Mouse (Mus musculus) lung, embryonic 14.5 days (tissue): Measurements from ENCODE around the gene 1700020A23Rik. TPM values are rescaled to one million over a fixed set of nuclear protein-coding genes. Genes with fewer than 3 reads are reported as not detected.

Experiments
- ATAC-seq: fragments of 200-750 bp; cut with Nextera tagmentation; 2 replicates; pipeline ENCODE4 v1.8.0; 2017; ENCODE audit warnings: mild to moderate bottlenecking, moderate TSS enrichment, moderate library complexity; ENCODE audit not compliant: insufficient read depth
- DNase-seq: peaks from one replicate; pipeline ENCODE4 v3.0.0-alpha.2; 2015
- H3K27ac ChIP-seq: fragments of 300-500 bp; sonication (generic); 2 replicates; pipeline ENCODE4 v1.5.1; 2014; ENCODE audit warnings: low read depth, mild to moderate bottlenecking, moderate library complexity
- H3K27me3 ChIP-seq: fragments of 300-500 bp; sonication (generic); 2 replicates; pipeline ENCODE4 v1.6.1; 2014; ENCODE audit warnings: low read length, control low read depth; ENCODE audit not compliant: insufficient read depth
- H3K36me3 ChIP-seq: fragments of 300-500 bp; sonication (generic); 2 replicates; pipeline ENCODE4 v1.6.1; 2014; ENCODE audit warnings: control low read depth; ENCODE audit not compliant: insufficient read depth
- H3K4me1 ChIP-seq: fragments of 300-500 bp; sonication (generic); 2 replicates; pipeline ENCODE4 v1.6.1; 2014; ENCODE audit warnings: antibody characterized with exemption, control low read depth; ENCODE audit not compliant: insufficient read depth
- H3K4me2 ChIP-seq: fragments of 300-500 bp; sonication (generic); 2 replicates; pipeline ENCODE4 v1.6.1; 2014; ENCODE audit warnings: mild to moderate bottlenecking
- H3K4me3 ChIP-seq: fragments of 300-500 bp; sonication (generic); 2 replicates; pipeline ENCODE4 v1.5.1; 2014; ENCODE audit warnings: low read depth, low read length
- H3K9ac ChIP-seq: fragments of 300-500 bp; sonication (generic); 2 replicates; pipeline ENCODE4 v1.6.1; 2014
- H3K9me3 ChIP-seq: fragments of 300-500 bp; sonication (generic); 2 replicates; pipeline ENCODE4 v1.6.1; 2016; ENCODE audit warnings: low read depth, low read length, control low read depth
- CTCF ChIP-seq: IDR thresholded peaks from 2 replicates; pipeline ENCODE4 v1.5.1; 2016; ENCODE audit warnings: antibody characterized with exemption, low read depth
- WGBS: fragments of 180-500 bp; shearing (Covaris S2); extraction: QIAGEN DNeasy Blood & Tissue Kit; methylation state at CpG from one replicate; pipeline ENCODE4 v1.1.7; 2014; 5-methylcytosine and 5-hydroxymethylcytosine counted together
- polyA plus RNA-seq: library from polyadenylated mRNA; unstranded; fragments of >200 nt; fragmentation: Nextera tagmentation; extraction: Ambion mirVana; gene quantifications from 2 replicates; pipeline ENCODE4 v1.2.1, GENCODE M21; 2014

Gene 1700020A23Rik
- polyA plus RNA-seq, 1 experiment from 2014 or later = not detected

DNA sequence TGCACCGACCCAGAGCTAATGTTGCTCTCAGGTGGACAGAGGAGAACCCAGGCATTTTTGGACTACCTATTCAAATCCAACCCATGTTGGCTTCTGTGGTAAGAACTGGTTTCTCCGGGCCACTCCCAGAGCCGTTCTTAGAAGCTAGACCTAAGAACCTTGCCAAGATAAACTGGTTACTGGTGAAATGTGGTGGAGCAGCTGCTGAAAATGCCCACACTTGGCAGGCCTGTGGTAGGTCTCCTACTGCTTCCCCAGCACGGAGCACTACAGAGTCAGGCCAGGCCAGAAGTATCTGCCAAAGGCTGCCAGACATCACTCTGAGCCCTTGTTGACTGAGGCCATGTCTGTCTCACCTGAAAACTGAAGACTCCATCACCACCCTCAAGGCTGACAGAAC, 30.1 kb upstream of the 1700020A23Rik start:
- Histone ChIP-seq H3K4me1 (no peaks in the 10 kb centered on the region), H3K27ac (no peak overlapping the region), H3K4me2 (no peak overlapping the region), H3K27me3 (no peaks in the 10 kb centered on the region), H3K4me3 (no peak overlapping the region), H3K9ac (no peak overlapping the region), H3K9me3 (no peaks in the 10 kb centered on the region), H3K36me3 (no peaks in the 10 kb centered on the region)
- ATAC-seq = no peak
- no peak for DNase-seq
- no peak for TF ChIP-seq CTCF
- WGBS = 66% methylated on average over 4 of the region's 4 CpGs

DNA sequence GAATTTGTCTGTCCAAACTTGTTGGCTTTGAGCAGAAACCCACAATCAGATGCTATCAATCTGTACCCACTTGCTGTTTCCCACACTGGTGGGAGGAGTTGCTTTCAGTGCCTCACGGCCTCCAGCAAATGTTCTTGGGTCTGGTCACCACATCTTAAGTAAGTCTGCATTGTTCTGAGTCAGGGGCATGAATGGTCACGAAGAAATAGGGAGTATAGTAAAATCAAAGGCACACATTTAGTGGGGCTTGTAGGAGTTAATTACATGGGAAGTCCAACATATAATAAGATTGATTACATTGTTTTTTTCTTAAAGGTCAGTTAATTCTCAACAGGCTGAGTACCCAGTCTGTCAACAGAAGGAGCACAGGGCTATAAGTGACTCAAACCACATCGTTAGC, 21.9 kb upstream of the 1700020A23Rik start:
- ATAC-seq (no peak), DNase-seq (no peak)
- no peak for TF ChIP-seq CTCF
- no peak overlapping the region for H3K9ac ChIP-seq
- 54% methylated on average over 3 of the region's 3 CpGs for WGBS
- no peaks in the 10 kb centered on the region for H3K4me1 ChIP-seq
- H3K36me3 ChIP-seq = no peaks in the 10 kb centered on the region
- H3K9me3 ChIP-seq = no peaks in the 10 kb centered on the region
- no peak overlapping the region for H3K27ac ChIP-seq
- H3K27me3 ChIP-seq = no peaks in the 10 kb centered on the region
- no peak overlapping the region for H3K4me2 ChIP-seq
- H3K4me3 ChIP-seq = no peak overlapping the region

DNA sequence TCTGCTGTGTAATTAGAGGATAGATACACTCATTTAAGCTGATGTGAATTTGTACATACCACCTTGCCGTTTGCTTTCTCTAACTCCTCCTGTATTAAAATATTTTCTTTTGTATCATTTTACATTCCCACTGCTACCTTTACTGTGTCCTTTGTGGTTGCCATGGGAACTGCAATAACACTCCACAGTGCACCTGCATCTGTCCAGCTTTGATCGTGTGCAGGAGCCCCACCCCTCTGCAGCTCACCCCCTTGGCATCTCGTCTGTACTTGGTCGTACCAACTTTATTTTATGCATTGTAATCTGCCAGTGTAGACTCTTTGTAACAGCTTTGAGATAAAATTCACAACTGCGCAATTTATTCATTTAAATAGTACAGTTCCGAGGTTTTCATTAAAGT, 21.2 kb upstream of the 1700020A23Rik start:
- ATAC-seq (no peak; the same call in 1 of the 2 replicates), DNase-seq (peak; percentile 21)
- Histone ChIP-seq H3K27me3 (no peaks in the 10 kb centered on the region), H3K4me1 (no peaks in the 10 kb centered on the region), H3K4me2 (no peak overlapping the region), H3K9me3 (no peaks in the 10 kb centered on the region), H3K27ac (no peak overlapping the region), H3K4me3 (no peak overlapping the region), H3K9ac (no peak overlapping the region), H3K36me3 (no peaks in the 10 kb centered on the region)
- WGBS = 70% methylated on average over 6 of the region's 6 CpGs
- TF ChIP-seq CTCF = no peak

DNA sequence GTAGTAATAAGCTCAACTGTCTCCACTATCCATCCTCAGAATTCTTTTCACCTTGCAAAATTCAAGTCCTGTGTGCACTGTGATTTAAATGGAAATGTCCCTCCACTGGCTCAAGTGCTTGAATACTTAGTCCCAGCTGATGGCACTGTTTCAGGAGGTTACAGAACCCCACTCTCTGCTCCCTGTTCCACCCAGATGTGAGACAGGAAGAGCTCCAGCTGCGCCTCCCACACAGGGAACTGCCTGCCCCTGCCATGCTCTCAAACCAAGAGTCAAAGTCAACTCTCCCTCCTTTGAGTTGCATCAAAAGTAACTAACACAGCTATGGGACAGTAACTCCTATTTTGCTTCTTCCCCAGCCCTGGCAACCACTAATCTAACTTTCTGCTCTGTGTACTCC, 18.8 kb upstream of the 1700020A23Rik start:
- no peak overlapping the region for H3K27ac ChIP-seq
- DNase-seq = no peak
- H3K9me3 ChIP-seq = no peaks in the 10 kb centered on the region
- peaks cover 9% of the 10 kb centered on the region; the same call in 1 of the 2 replicates for H3K36me3 ChIP-seq
- no peak overlapping the region for H3K4me2 ChIP-seq
- no peaks in the 10 kb centered on the region for H3K27me3 ChIP-seq
- ATAC-seq = no peak
- no peaks in the 10 kb centered on the region for H3K4me1 ChIP-seq
- TF ChIP-seq CTCF = no peak
- H3K9ac ChIP-seq = no peak overlapping the region
- no peak overlapping the region for H3K4me3 ChIP-seq
- 44% methylated on average over 1 of the region's 1 CpGs for WGBS

DNA sequence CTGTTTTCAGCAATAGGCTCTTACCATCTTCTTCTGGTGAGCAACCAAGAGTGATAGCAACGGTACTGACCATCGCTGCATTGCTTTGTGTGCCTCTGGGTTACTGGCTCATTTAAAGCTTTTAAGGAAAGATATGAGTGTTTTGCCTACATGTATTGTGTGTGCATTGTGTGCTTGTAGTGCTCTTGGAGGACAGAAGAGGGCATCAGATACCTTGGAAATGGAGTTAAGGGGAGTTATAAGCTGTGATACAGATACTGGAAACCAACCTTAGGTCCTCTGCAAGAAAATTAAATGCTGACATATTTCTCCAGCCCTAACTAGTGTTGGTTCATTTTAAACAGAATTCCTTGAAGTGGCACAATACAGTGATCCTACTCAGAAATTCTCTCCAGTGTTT, 16.3 kb upstream of the 1700020A23Rik start:
- H3K4me2 ChIP-seq = no peak overlapping the region
- WGBS = 74% methylated on average over 2 of the region's 2 CpGs
- peaks cover 21% of the 10 kb centered on the region; the same call in 1 of the 2 replicates for H3K36me3 ChIP-seq
- peak; percentile 57 for TF ChIP-seq CTCF
- no peaks in the 10 kb centered on the region for H3K27me3 ChIP-seq
- H3K9ac ChIP-seq = no peak overlapping the region
- no peaks in the 10 kb centered on the region for H3K9me3 ChIP-seq
- H3K27ac ChIP-seq = no peak overlapping the region
- no peaks in the 10 kb centered on the region for H3K4me1 ChIP-seq
- ATAC-seq = no peak
- DNase-seq = peak; percentile 32
- H3K4me3 ChIP-seq = no peak overlapping the region

DNA sequence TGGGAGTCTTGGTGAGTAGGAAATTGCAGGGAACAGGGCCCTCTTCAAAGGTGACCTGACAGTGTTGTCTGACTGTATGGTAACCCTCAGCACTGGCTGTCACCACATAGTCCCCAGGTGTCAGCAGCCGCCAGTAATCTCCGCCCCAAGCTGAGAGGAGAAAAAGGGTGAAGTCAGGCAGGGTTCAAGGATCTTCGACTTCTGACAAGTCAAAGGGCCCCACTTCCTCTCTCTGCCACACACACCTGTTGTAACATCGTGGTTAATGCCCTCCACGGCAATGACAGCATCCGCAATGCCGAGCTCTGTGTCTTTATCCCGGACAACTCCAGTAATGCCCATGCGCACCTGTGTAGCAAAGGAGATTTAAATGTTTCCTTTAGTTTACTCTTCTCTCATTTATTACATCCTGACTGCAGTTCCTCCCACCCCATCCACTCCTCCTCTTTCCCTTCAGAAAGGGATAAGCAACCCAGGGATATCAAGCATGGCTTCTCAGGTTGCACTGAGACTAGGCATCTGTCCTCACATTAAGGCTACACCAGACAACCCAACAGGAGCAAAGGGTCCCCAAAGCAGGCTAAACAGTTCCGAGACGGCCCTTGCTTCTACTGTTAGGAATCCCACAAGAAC, 13.9 kb upstream of the 1700020A23Rik start:
- Histone ChIP-seq H3K9ac (no peak overlapping the region), H3K9me3 (no peaks in the 10 kb centered on the region), H3K4me3 (no peak overlapping the region), H3K27me3 (no peaks in the 10 kb centered on the region), H3K4me1 (no peaks in the 10 kb centered on the region), H3K4me2 (no peak overlapping the region), H3K36me3 (peaks cover 37% of the 10 kb centered on the region; the same call in 1 of the 2 replicates), H3K27ac (no peak overlapping the region)
- ATAC-seq = no peak
- WGBS = 82% methylated on average over 11 of the region's 11 CpGs
- no peak for DNase-seq
- no peak for TF ChIP-seq CTCF

DNA sequence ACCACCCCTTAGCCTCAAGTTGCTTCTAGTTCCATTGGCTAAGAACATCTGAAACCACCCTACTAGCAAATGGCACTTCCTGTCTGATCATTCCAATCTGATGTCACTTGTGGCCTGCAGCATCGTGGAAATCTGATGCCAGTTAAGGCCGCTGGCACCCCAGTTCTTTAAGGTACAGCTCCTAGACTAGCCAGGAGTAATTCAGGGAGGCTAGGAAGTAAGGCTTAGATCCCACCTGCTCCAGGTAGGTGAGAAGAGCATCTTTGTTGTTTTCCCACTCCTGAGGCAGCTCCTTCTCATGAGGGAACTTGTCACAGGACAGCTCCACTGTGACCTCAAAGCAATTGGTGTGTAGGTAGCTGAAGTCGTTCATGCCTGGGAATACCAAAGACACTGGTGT, 12.2 kb upstream of the 1700020A23Rik start:
- WGBS = 80% methylated on average over 3 of the region's 3 CpGs
- DNase-seq = no peak
- H3K4me3 ChIP-seq = no peak overlapping the region

More for the DNA sequence above, 12.2 kb upstream of the 1700020A23Rik start:
- ATAC-seq = no peak
- TF ChIP-seq CTCF = no peak
- Histone ChIP-seq H3K9ac (no peak overlapping the region), H3K36me3 (peaks cover 37% of the 10 kb centered on the region; the same call in 1 of the 2 replicates), H3K27me3 (no peaks in the 10 kb centered on the region), H3K4me2 (no peak overlapping the region), H3K4me1 (no peaks in the 10 kb centered on the region), H3K9me3 (no peaks in the 10 kb centered on the region), H3K27ac (no peak overlapping the region)
